In genomic region chr6:147416592-147416991, GRCm38 (mm10) we compare ENCODE assay signal across 27 mouse cellular contexts. TPM values are rescaled to one million over a fixed set of nuclear protein-coding genes. Genes with fewer than 3 reads are reported as not detected.
DNase-seq lines count a peak whose midpoint lies in the region; ATAC-seq and TF ChIP-seq lines count a peak whose summit lies in the region.
"Had no signal": no experiment of that assay in that cellular context is flagged by ENCODE, and none has a peak within 500 bp of the region (broad histone marks: within the 10 kb centered on the region; RNA-seq: fewer than 3 reads in every experiment).

No protein-coding gene starts in this region.

- TF ChIP-seq POLR2A in limb, embryonic 14.5 days (IDR thresholded peaks at IDR 0.05; ENCODE audit: borderline replicate concordance, extremely low read depth, insufficient read depth, insufficient read length) = no peak

- peak; percentile 54 for DNase-seq in embryo, embryonic 11 days
- no peak for DNase-seq in embryo, embryonic 9.5 days (ENCODE audit: extremely low spot score)
- peak; percentile 19 for DNase-seq in adipocyte (ENCODE audit: low spot score)
- DNase-seq in limb, embryonic 14.5 days (ENCODE audit: low spot score) = peak; percentile 35
- no peak for DNase-seq in left cerebral cortex, postnatal 36 days (ENCODE audit: low spot score in 2 of 2)
- no peak for DNase-seq in layer of hippocampus, adult 18-20 months (ENCODE audit: low spot score in 2 of 2)
- DNase-seq: adrenal gland, postnatal 10 days; cerebellum, adult 8-10 months; cerebellum, postnatal 25 days; forebrain, postnatal 0 days; gastrocnemius, postnatal 10 days; kidney, adult 18-20 months; kidney, postnatal 14 days; lung, postnatal 36 days; retina, postnatal 1 day; right cerebral cortex, postnatal 25 days had no signal

- no peaks in the 10 kb centered on the region for H3K27me3 ChIP-seq in embryonic facial prominence, embryonic 12.5 days
- no peaks in the 10 kb centered on the region for H3K27me3 ChIP-seq in limb, embryonic 14.5 days (ENCODE audit: control insufficient read depth, insufficient read depth, low read length)
- H3K27me3 ChIP-seq: embryonic facial prominence, embryonic 13.5 days; forebrain, embryonic 12.5 days; heart, embryonic 15.5 days; megakaryocyte, embryonic 14.5 days; midbrain, embryonic 13.5 days; stomach, embryonic 15.5 days had no signal

- peaks cover 6% of the 10 kb centered on the region for H3K4me1 ChIP-seq in embryonic facial prominence, embryonic 12.5 days
- no peaks in the 10 kb centered on the region for H3K4me1 ChIP-seq in limb, embryonic 14.5 days (ENCODE audit: control insufficient read depth, insufficient read depth, low read length)
- H3K4me1 ChIP-seq: forebrain, embryonic 12.5 days; heart, embryonic 15.5 days; megakaryocyte, embryonic 14.5 days; midbrain, embryonic 13.5 days; stomach, embryonic 15.5 days had no signal

- H3K9me3 ChIP-seq in embryonic facial prominence, embryonic 12.5 days = no peaks in the 10 kb centered on the region
- H3K9me3 ChIP-seq in limb, embryonic 14.5 days (ENCODE audit: control insufficient read depth, low read length) = no peaks in the 10 kb centered on the region
- H3K9me3 ChIP-seq: embryonic facial prominence, embryonic 13.5 days; forebrain, embryonic 12.5 days; G1E; heart, embryonic 15.5 days; megakaryocyte, embryonic 14.5 days; midbrain, embryonic 13.5 days; stomach, embryonic 15.5 days had no signal

- 21% methylated on average over 3 of the region's 3 CpGs for WGBS in embryonic facial prominence, embryonic 12.5 days
- WGBS in limb, embryonic 14.5 days = 27% methylated on average over 3 of the region's 3 CpGs

- H3K36me3 ChIP-seq in embryonic facial prominence, embryonic 12.5 days = no peaks in the 10 kb centered on the region
- H3K36me3 ChIP-seq in limb, embryonic 14.5 days (ENCODE audit: control insufficient read depth, insufficient read depth, low read length) = no peaks in the 10 kb centered on the region
- H3K36me3 ChIP-seq: embryonic facial prominence, embryonic 13.5 days; forebrain, embryonic 12.5 days; G1E; heart, embryonic 15.5 days; midbrain, embryonic 13.5 days; stomach, embryonic 15.5 days had no signal

- intact Hi-C loops in left cerebral cortex, postnatal 36 days (cut with DNase I) = no loop called here

- H3K4me2 ChIP-seq in embryonic facial prominence, embryonic 12.5 days (replicated peaks) = no peak overlapping the region
- H3K4me2 ChIP-seq in limb, embryonic 14.5 days (replicated peaks; ENCODE audit: low read depth, low read length, severe bottlenecking) = no peak overlapping the region
- H3K4me2 ChIP-seq: embryonic facial prominence, embryonic 13.5 days; forebrain, embryonic 12.5 days; heart, embryonic 15.5 days; liver, embryonic 11.5 days; midbrain, embryonic 13.5 days; stomach, embryonic 15.5 days had no signal

- ATAC-seq in embryonic facial prominence, embryonic 12.5 days (ENCODE audit: insufficient number of reproducible peaks, insufficient read depth, low FRiP score, low TSS enrichment) = 0 out of 2 replicates have a peak, but pooled peaks have one; percentile 52
- peak; percentile 53; the same call in 1 of the 2 replicates for ATAC-seq in limb, embryonic 14.5 days (ENCODE audit: low FRiP score, low read depth)
- ATAC-seq: forebrain, postnatal 0 days; hindbrain, embryonic 16.5 days; midbrain, embryonic 13.5 days had no signal

- no peak overlapping the region for H3K27ac ChIP-seq in embryonic facial prominence, embryonic 12.5 days
- no peak overlapping the region for H3K27ac ChIP-seq in limb, embryonic 14.5 days (replicated peaks; ENCODE audit: low read depth, low read length)
- H3K27ac ChIP-seq: forebrain, embryonic 12.5 days; heart, embryonic 15.5 days; midbrain, embryonic 13.5 days; stomach, embryonic 15.5 days had no signal

- no peak overlapping the region for H3K4me3 ChIP-seq in embryonic facial prominence, embryonic 12.5 days
- no peak overlapping the region for H3K4me3 ChIP-seq in limb, embryonic 14.5 days (replicated peaks; ENCODE audit: low read length)
- H3K4me3 ChIP-seq: embryonic facial prominence, embryonic 13.5 days; erythroblast, embryonic 14.5 days; forebrain, embryonic 12.5 days; heart, embryonic 15.5 days; megakaryocyte, embryonic 14.5 days; midbrain, embryonic 13.5 days; stomach, embryonic 15.5 days had no signal

- no peak overlapping the region for H3K9ac ChIP-seq in embryonic facial prominence, embryonic 12.5 days
- no peak overlapping the region for H3K9ac ChIP-seq in limb, embryonic 14.5 days (ENCODE audit: low read depth, low read length, severe bottlenecking)
- H3K9ac ChIP-seq: embryonic facial prominence, embryonic 13.5 days; forebrain, embryonic 12.5 days; forebrain, postnatal 0 days; heart, embryonic 15.5 days; midbrain, embryonic 13.5 days; stomach, embryonic 15.5 days had no signal

RNA-seq across cellular contexts. Expression of gene Ccdc91, which starts 59.0 kb away (rescaled TPM):
- 26.8 and 28.6 TPM in 2 replicates for polyA plus RNA-seq in embryonic facial prominence, embryonic 12.5 days (2016; fragmentation: Nextera tagmentation; extraction: Ambion mirVana)
- 12.6 and 16.5 TPM in 2 replicates for polyA plus RNA-seq in limb, embryonic 14.5 days (2012; rRNA removed)
- 21.0 and 23.6 TPM in 2 replicates for polyA plus RNA-seq in limb, embryonic 14.5 days (2014; fragmentation: Nextera tagmentation; extraction: Ambion mirVana)
- 10 to 100 TPM; 32.8 to 36.2 TPM for total RNA-seq in left cerebral cortex, postnatal 36 days (2021)
- 10 to 100 TPM; 36.0 to 41.5 TPM for total RNA-seq in layer of hippocampus, adult 18-20 months (2021)

Comparison
In these comparisons a context has a peak if more than half of its experiments do, and no peak if none do; other contexts are left out.
1. DNase-seq: peak in embryo, embryonic 11 days (single experiment), adipocyte (single experiment) and limb, embryonic 14.5 days (single experiment); none in embryo, embryonic 9.5 days (single experiment), left cerebral cortex, postnatal 36 days (0 of 2) and layer of hippocampus, adult 18-20 months (0 of 2).